Mouse (Mus musculus): ENCODE results near the gene Btbd10. TPM values are rescaled to one million over a fixed set of nuclear protein-coding genes. Genes with fewer than 3 reads are reported as not detected.

The Btbd10 gene
- polyA plus RNA-seq (2015; fragmentation: Nextera tagmentation; extraction: Ambion mirVana), result 76.9 and 84.2 TPM in 2 replicates

DNA sequence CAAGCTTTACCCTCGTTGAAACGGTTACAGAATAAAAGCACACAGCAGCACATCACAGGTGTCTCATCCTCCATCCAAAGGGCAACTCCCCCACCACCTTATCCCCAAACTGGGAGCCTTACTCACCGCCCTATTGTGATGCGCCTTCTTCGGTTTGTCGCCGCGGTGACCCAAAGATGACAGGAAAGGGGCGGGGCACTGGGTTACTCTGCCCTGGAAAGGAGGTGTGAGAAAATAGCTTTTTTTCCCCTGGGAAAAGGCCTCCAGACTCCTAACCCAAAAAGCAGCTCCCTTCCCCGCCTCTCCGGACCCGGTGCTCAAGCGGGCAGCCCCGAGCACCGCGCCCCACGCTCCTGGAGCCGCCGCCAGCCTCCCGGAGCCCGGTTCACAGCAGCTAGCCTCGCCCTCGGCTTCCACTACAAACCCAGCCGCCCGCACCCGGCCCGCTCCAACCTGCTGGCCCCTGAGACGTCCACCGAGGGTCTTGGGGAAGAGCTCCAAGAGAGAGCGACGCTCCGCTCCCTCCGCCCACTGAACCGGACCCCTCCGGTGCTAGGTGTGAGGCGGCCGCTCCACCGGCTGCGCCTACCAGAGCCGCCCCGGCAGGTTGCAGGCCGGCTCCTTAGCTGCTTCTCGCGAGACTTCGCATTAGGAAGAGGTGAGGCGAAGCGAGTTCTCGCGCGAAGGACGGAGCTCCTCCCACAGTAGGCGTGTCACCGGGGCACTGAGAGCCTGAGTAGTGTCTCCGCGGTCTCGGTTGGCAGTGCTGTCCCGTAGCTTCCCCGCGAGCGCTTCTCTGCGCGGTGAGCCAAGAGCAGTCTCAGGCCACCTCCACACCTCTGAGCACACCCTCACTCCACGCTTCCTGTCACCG lies at the start of gene Btbd10:
Gene Btbd10 (minus strand): TSS at position 647 of the 874 bp plus-strand sequence.
- Histone ChIP-seq H3K4me2 (ENCODE audit: low read length) (peak within 1 kb of the TSS; percentile 94), H3K27ac (ENCODE audit: low read depth, low read length) (peak within 1 kb of the TSS; percentile 93), H3K27me3 (replicated peaks; ENCODE audit: control insufficient read depth, insufficient read depth, low read length) (no peaks in the 10 kb centered on the region), H3K36me3 (ENCODE audit: control insufficient read depth, insufficient read depth, low read length) (no peaks in the 10 kb centered on the region), H3K9me3 (ENCODE audit: control insufficient read depth, low read length) (no peaks in the 10 kb centered on the region), H3K4me1 (ENCODE audit: control insufficient read depth, insufficient read depth, low read depth, low read length) (peaks cover 13% of the 10 kb centered on the region), H3K9ac (ENCODE audit: low read depth, low read length) (peak within 1 kb of the TSS; percentile 86), H3K4me3 (ENCODE audit: low read length) (peak within 1 kb of the TSS; percentile 71)
- WGBS, result under 1% methylated on average over 64 of the region's 64 CpGs
- ATAC-seq, result peak; percentile 99

DNA sequence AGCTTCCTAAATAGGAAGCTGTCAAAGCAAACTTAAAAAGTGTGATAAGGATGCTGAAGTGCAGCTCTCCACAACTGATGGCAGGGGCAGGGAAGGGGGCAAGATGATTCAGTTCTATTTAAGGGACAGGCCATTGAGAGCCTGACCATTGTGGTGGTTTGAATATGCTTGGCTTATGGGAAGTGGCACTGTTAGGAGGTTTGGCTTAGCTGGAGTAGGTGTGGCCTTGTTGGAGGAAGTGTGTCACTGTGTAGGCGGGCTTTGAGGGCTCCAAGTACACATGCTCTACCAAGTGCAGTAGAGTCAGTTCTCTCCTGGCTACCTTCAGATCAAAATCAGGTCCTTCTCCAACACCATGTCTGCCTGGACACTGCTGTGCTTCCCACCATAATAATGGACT lies 47.3 kb upstream of the Btbd10 start:
- no peak overlapping the region for H3K4me3 ChIP-seq (ENCODE audit: low read length)
- H3K4me2 ChIP-seq (ENCODE audit: low read length), result no peak overlapping the region
- H3K27ac ChIP-seq (ENCODE audit: low read depth, low read length), result no peak overlapping the region
- no peak overlapping the region for H3K9ac ChIP-seq (ENCODE audit: low read depth, low read length)
- no peaks in the 10 kb centered on the region for H3K27me3 ChIP-seq (replicated peaks; ENCODE audit: control insufficient read depth, insufficient read depth, low read length)
- no peak for ATAC-seq
- H3K4me1 ChIP-seq (ENCODE audit: control insufficient read depth, insufficient read depth, low read depth, low read length), result no peaks in the 10 kb centered on the region
- no peaks in the 10 kb centered on the region for H3K9me3 ChIP-seq (ENCODE audit: control insufficient read depth, low read length)
- WGBS, result 100% methylated on average over 1 of the region's 1 CpGs
- no peaks in the 10 kb centered on the region for H3K36me3 ChIP-seq (ENCODE audit: control insufficient read depth, insufficient read depth, low read length)

DNA sequence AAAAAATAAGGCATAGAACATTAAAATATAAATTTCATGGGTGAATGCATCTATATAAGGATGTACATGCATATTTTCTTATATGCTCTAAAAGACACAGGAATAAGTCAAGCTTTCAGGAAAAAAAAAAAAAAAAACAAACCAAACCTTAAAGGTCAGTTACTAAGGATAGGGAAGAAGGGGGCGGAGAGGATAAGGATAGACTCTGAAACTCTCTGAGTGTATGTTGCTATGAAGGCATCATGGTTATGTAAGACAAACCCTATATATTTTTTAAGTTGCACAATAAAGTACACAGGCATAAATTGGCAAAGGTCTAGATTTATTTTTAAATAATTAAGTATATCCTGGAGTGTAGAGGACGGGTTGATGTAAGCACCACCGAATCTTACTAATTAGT lies 46.1 kb upstream of the Btbd10 start:
- Histone ChIP-seq H3K36me3 (ENCODE audit: control insufficient read depth, insufficient read depth, low read length) (no peaks in the 10 kb centered on the region), H3K4me1 (ENCODE audit: control insufficient read depth, insufficient read depth, low read depth, low read length) (no peaks in the 10 kb centered on the region), H3K9me3 (ENCODE audit: control insufficient read depth, low read length) (no peaks in the 10 kb centered on the region), H3K4me2 (ENCODE audit: low read length) (no peak overlapping the region), H3K4me3 (ENCODE audit: low read length) (no peak overlapping the region), H3K9ac (ENCODE audit: low read depth, low read length) (no peak overlapping the region), H3K27me3 (replicated peaks; ENCODE audit: control insufficient read depth, insufficient read depth, low read length) (no peaks in the 10 kb centered on the region), H3K27ac (ENCODE audit: low read depth, low read length) (no peak overlapping the region)
- ATAC-seq, result no peak
- WGBS, result 89% methylated on average over 3 of the region's 3 CpGs

DNA sequence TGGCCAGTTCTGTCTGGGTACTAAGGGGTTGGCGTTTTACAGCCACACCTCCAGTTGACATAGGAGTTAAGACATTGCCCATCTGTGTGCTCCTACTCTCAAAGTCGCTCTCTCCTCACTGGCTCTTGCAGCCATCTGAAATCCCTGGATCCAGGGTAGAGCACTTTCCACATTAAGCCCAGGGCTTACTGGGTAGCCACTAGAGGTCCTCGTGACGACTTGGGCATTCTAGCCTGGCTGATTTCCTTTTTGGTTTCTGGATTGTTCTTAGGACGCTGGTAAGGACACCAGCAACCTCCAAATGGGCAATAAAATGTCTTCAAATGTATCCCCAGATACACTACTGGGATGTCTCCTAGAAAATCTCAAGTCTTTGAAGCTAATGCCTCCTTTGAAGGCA lies 39.5 kb upstream of the Btbd10 start:
- H3K4me3 ChIP-seq (ENCODE audit: low read length), result no peak overlapping the region
- H3K36me3 ChIP-seq (ENCODE audit: control insufficient read depth, insufficient read depth, low read length), result no peaks in the 10 kb centered on the region
- H3K9ac ChIP-seq (ENCODE audit: low read depth, low read length), result no peak overlapping the region
- no peak for ATAC-seq
- 64% methylated on average over 5 of the region's 5 CpGs for WGBS
- no peak overlapping the region for H3K27ac ChIP-seq (ENCODE audit: low read depth, low read length)
- no peak overlapping the region for H3K4me2 ChIP-seq (ENCODE audit: low read length)
- H3K9me3 ChIP-seq (ENCODE audit: control insufficient read depth, low read length), result no peaks in the 10 kb centered on the region
- no peaks in the 10 kb centered on the region for H3K4me1 ChIP-seq (ENCODE audit: control insufficient read depth, insufficient read depth, low read depth, low read length)
- no peaks in the 10 kb centered on the region for H3K27me3 ChIP-seq (replicated peaks; ENCODE audit: control insufficient read depth, insufficient read depth, low read length)

DNA sequence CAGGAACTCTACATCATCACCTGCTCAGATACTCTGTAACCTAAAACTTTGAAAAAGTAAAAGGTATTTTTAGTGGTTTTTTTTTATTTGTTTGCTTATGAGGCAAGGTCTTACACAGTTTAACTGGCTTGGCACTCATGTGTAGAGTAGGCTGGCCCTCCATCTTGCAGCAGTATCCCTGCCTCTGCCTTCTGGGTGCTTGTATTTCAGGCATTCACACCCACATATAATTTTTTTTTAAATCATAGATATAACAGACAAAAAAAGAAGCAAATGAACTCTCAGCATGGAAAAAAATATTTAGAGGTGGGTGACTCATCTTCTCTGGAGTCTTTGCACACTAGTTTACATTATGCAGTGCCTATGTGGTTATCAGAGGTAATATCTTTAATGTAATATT lies 28.9 kb upstream of the Btbd10 start:
- ATAC-seq, result no peak
- no peaks in the 10 kb centered on the region for H3K36me3 ChIP-seq (ENCODE audit: control insufficient read depth, insufficient read depth, low read length)
- H3K9me3 ChIP-seq (ENCODE audit: control insufficient read depth, low read length), result no peaks in the 10 kb centered on the region
- H3K4me3 ChIP-seq (ENCODE audit: low read length), result no peak overlapping the region
- no peak overlapping the region for H3K27ac ChIP-seq (ENCODE audit: low read depth, low read length)
- no peak overlapping the region for H3K4me2 ChIP-seq (ENCODE audit: low read length)
- H3K9ac ChIP-seq (ENCODE audit: low read depth, low read length), result no peak overlapping the region
- H3K4me1 ChIP-seq (ENCODE audit: control insufficient read depth, insufficient read depth, low read depth, low read length), result no peaks in the 10 kb centered on the region
- no peaks in the 10 kb centered on the region for H3K27me3 ChIP-seq (replicated peaks; ENCODE audit: control insufficient read depth, insufficient read depth, low read length)

DNA sequence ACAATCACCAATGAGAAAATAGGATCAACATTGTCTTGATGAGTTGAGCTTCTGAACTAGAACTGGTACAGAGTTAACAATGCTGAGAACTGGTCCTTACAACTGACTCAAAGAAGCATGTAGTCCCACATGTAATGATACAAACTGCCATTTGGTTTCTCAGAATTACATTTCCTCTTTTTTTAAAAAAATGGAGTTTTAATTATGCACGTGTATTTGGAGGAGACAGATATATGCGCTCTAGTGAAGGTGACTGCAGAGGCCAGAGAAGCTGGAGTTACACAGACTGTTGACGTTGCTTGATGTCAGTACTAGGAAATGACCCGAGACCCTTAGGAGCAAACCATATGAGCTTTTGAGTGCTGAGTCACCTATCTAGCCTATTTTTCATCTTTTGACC lies 27.5 kb upstream of the Btbd10 start:
- no peak overlapping the region for H3K27ac ChIP-seq (ENCODE audit: low read depth, low read length)
- H3K36me3 ChIP-seq (ENCODE audit: control insufficient read depth, insufficient read depth, low read length), result no peaks in the 10 kb centered on the region
- H3K9ac ChIP-seq (ENCODE audit: low read depth, low read length), result no peak overlapping the region
- no peak for ATAC-seq
- H3K9me3 ChIP-seq (ENCODE audit: control insufficient read depth, low read length), result no peaks in the 10 kb centered on the region
- H3K27me3 ChIP-seq (replicated peaks; ENCODE audit: control insufficient read depth, insufficient read depth, low read length), result no peaks in the 10 kb centered on the region
- 95% methylated on average over 4 of the region's 4 CpGs for WGBS
- H3K4me1 ChIP-seq (ENCODE audit: control insufficient read depth, insufficient read depth, low read depth, low read length), result no peaks in the 10 kb centered on the region
- no peak overlapping the region for H3K4me3 ChIP-seq (ENCODE audit: low read length)
- H3K4me2 ChIP-seq (ENCODE audit: low read length), result no peak overlapping the region

DNA sequence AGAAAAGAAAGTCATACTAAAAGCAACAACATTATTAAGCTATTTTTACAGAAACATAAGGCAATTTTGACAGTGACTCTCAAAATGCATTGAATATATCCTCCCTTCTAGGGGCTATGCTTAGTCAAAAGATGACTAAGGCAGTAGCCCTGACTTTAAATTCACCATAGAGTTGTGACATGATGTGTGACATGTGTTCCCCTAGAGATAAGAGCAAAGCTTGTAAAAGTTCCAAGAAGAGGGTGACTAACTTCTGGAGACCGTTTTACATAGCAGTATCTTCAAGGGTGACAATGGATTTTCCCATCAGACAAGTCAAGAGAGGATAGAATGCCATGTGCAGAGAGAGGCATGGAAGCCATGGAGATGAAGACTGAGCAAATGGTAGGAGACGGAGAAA lies 22.4 kb upstream of the Btbd10 start:
- Histone ChIP-seq H3K4me2 (ENCODE audit: low read length) (no peak overlapping the region), H3K9ac (ENCODE audit: low read depth, low read length) (no peak overlapping the region), H3K9me3 (ENCODE audit: control insufficient read depth, low read length) (no peaks in the 10 kb centered on the region), H3K36me3 (ENCODE audit: control insufficient read depth, insufficient read depth, low read length) (no peaks in the 10 kb centered on the region), H3K4me3 (ENCODE audit: low read length) (no peak overlapping the region), H3K4me1 (ENCODE audit: control insufficient read depth, insufficient read depth, low read depth, low read length) (no peaks in the 10 kb centered on the region), H3K27ac (ENCODE audit: low read depth, low read length) (no peak overlapping the region), H3K27me3 (replicated peaks; ENCODE audit: control insufficient read depth, insufficient read depth, low read length) (no peaks in the 10 kb centered on the region)
- ATAC-seq, result no peak
- 85% methylated on average over 2 of the region's 2 CpGs for WGBS

DNA sequence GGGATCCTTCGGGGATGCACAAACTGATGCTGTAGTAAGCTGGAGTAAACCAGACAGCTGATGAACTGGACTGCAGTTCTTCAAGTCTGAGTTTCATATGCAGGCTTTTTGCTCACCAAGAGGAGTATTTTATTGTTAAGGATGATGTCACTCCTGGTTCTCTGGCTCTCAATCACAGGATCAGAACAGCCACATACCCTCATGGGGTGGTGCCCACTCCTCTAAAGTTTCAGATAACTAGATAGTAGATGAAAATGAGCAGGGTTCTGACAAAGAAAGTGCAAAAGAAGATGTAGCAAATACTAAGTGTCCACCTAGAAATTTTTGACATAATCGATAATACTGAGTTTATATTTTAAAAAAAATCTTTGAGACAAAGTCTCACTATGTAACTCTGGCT lies 19.3 kb upstream of the Btbd10 start, which contains the start of gene Pth:
Gene Pth (minus strand): TSS at position 101 of the 400 bp plus-strand sequence.
- Histone ChIP-seq H3K4me2 (ENCODE audit: low read length) (no peak within 1 kb of the TSS), H3K4me1 (ENCODE audit: control insufficient read depth, insufficient read depth, low read depth, low read length) (no peaks in the 10 kb centered on the region), H3K9ac (ENCODE audit: low read depth, low read length) (no peak within 1 kb of the TSS), H3K27me3 (replicated peaks; ENCODE audit: control insufficient read depth, insufficient read depth, low read length) (no peaks in the 10 kb centered on the region), H3K4me3 (ENCODE audit: low read length) (no peak within 1 kb of the TSS), H3K9me3 (ENCODE audit: control insufficient read depth, low read length) (no peaks in the 10 kb centered on the region), H3K27ac (ENCODE audit: low read depth, low read length) (no peak within 1 kb of the TSS), H3K36me3 (ENCODE audit: control insufficient read depth, insufficient read depth, low read length) (no peaks in the 10 kb centered on the region)
- no peak for ATAC-seq
- WGBS, result 94% methylated on average over 2 of the region's 2 CpGs

DNA sequence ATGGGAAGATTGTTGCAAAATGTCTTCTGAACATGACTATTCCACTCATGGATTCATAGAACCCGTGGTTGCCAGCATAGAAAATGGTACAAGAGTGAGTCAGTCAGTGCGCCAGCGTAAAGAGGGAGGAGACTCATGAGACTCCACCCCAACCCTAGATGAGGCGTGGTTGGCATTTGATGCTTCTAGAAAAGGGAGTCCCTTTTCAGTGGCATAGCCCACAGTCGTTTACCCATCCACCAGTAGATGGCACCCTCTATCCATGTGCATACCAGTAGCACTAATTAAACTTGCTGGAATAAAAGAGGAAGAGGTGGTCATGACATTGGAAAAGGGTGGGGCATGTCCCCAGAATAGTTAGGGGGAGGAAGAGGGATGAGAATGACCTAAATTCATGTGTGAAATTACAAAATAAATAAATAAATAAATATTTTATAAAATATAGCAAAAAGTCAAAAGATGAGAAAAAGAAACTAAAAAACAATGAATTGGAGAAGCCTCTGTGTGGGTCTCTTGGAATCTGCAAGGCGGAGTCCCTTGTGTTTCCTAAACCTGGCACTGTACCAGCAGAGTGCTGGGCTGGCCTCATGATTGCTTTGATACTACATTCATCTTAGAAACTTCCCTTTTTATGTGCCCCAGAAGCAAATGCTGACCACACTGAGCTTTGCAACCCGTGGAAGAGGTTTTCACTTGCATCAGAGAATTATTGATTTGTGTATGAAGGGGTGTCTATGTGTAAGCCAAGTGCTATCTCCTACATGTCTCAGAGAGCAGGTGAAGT lies 8.9 kb upstream of the Btbd10 start:
- Histone ChIP-seq H3K9me3 (ENCODE audit: control insufficient read depth, low read length) (no peaks in the 10 kb centered on the region), H3K4me1 (ENCODE audit: control insufficient read depth, insufficient read depth, low read depth, low read length) (no peaks in the 10 kb centered on the region), H3K27me3 (replicated peaks; ENCODE audit: control insufficient read depth, insufficient read depth, low read length) (no peaks in the 10 kb centered on the region), H3K9ac (ENCODE audit: low read depth, low read length) (no peak overlapping the region), H3K27ac (ENCODE audit: low read depth, low read length) (no peak overlapping the region), H3K4me3 (ENCODE audit: low read length) (no peak overlapping the region), H3K36me3 (ENCODE audit: control insufficient read depth, insufficient read depth, low read length) (no peaks in the 10 kb centered on the region), H3K4me2 (ENCODE audit: low read length) (0 out of 2 replicates have a peak overlapping the region, but pooled peaks have one; percentile 19)
- 30% methylated on average over 7 of the region's 7 CpGs for WGBS
- peak; percentile 76 for ATAC-seq

Data from hindbrain, embryonic 16.5 days (tissue).